Mouse (Mus musculus) embryonic facial prominence, embryonic 12.5 days (tissue): ENCODE results near the gene Tubg1. TPM values are rescaled to one million over a fixed set of nuclear protein-coding genes. Genes with fewer than 3 reads are reported as not detected.
A peak's percentile ranks its signal among the peaks of the same experiment; 100 is the strongest.

Source experiments
- ATAC-seq: fragments of 200-750 bp; cut with Nextera tagmentation; 2 replicates; pipeline ENCODE4 v1.8.0; 2017; ENCODE audit not compliant: insufficient number of reproducible peaks, insufficient read depth, low FRiP score, low TSS enrichment
- H3K27ac ChIP-seq: fragments of 300-500 bp; sonication (generic); 2 replicates; pipeline ENCODE4 v1.5.1; 2016; ENCODE audit warnings: mild to moderate bottlenecking
- H3K27me3 ChIP-seq: fragments of 300-500 bp; sonication (generic); 2 replicates; pipeline ENCODE4 v1.6.1; 2016; ENCODE audit warnings: mild to moderate bottlenecking, moderate library complexity
- H3K36me3 ChIP-seq: fragments of 300-500 bp; sonication (generic); 2 replicates; pipeline ENCODE4 v1.6.1; 2016; ENCODE audit warnings: mild to moderate bottlenecking
- H3K4me1 ChIP-seq: fragments of 300-500 bp; sonication (generic); 2 replicates; pipeline ENCODE4 v1.6.1; 2016
- H3K4me2 ChIP-seq: fragments of 300-500 bp; sonication (generic); replicated peaks from 2 replicates; pipeline ENCODE4 v1.6.1; 2016; ENCODE audit warnings: mild to moderate bottlenecking, moderate library complexity
- H3K4me3 ChIP-seq: fragments of 300-500 bp; sonication (generic); 2 replicates; pipeline ENCODE4 v1.5.1; 2016; ENCODE audit warnings: mild to moderate bottlenecking
- H3K9ac ChIP-seq: fragments of 300-500 bp; sonication (generic); 2 replicates; pipeline ENCODE4 v1.6.1; 2016; ENCODE audit warnings: mild to moderate bottlenecking, moderate library complexity
- H3K9me3 ChIP-seq: fragments of 300-500 bp; sonication (generic); 2 replicates; pipeline ENCODE4 v1.6.1; 2016; ENCODE audit warnings: mild to moderate bottlenecking, moderate library complexity
- WGBS: fragments of 180-500 bp; shearing (Covaris S2); methylation state at CpG from one replicate; pipeline ENCODE4 v1.1.7; 2016; 5-methylcytosine and 5-hydroxymethylcytosine counted together
- polyA plus RNA-seq: library from polyadenylated mRNA; unstranded; fragments of >200 nt; fragmentation: Nextera tagmentation; extraction: Ambion mirVana; gene quantifications from 2 replicates; pipeline ENCODE4 v1.2.1, GENCODE M21; 2016

The Tubg1 gene
- 81.7 and 83.6 TPM in 2 replicates for polyA plus RNA-seq

DNA sequence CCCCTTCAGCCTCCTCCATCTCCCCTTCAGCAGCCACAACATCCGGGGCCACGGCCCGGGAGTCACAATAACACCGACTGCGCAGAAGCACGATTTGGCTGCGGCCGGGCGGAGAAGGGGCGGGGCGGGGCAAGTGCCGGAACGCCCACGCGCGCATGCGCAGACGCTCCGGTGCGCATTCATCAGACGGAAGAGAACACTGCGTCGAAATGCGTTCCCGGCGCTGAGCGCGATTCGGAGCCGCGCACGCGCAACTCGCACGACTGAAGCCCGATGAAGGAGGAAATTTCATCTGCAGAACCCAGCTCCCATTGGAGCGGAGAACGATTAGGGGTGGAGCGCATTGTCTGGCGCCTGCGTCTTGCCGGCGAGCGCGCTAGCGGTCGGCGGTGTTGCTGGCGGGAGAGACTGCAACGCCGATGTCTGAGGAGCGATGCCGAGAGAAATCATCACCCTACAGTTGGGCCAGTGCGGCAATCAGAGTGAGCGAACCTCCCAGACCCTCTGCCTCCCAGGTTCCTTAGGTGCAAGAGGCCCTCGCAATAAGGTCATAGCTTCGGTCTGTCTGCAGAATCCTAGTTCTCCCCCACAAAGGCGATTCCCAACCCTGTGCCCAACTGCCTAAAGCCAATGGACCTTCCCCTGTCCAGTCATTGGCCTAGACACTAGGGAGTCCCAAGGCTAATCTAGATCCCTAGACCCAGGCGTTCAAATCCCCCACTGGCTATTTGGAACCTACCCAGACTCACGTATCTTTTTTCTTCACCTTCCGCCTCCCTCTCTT, at the start of gene Tubg1, which contains the start of gene Retreg3:
Tubg1 (plus strand) TSS at position 178 of the 784 bp plus-strand sequence.
Retreg3 (minus strand) TSS at position 133 of the 784 bp plus-strand sequence.
- Histone ChIP-seq H3K4me2 (peak within 1 kb of the TSS; percentile 96), H3K27ac (peak within 1 kb of the TSS; percentile 86), H3K27me3 (no peaks in the 10 kb centered on the region), H3K36me3 (peaks cover 29% of the 10 kb centered on the region), H3K9me3 (no peaks in the 10 kb centered on the region), H3K4me3 (peak within 1 kb of the TSS; percentile 92), H3K4me1 (peaks cover 27% of the 10 kb centered on the region), H3K9ac (peak within 1 kb of the TSS; percentile 93)
- peak; percentile 92 for ATAC-seq
- under 1% methylated on average over 61 of the region's 61 CpGs for WGBS

DNA sequence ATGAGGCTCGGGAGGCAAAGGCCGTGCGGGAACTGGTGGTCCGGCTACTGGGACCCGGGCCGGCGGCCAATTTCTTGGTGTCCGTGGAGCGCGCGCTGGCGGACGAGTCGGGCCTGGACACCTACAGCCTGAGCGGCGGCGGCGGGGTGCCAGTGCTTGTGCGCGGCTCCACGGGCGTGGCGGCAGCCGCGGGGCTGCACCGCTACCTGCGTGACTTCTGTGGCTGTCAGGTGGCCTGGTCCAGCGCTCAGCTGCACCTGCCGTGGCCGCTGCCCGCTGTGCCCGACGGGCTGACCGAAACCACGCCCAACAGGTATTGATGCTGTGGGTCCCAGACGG, 49.6 kb upstream of the Tubg1 start:
- Histone ChIP-seq H3K4me3 (peak overlapping the region; percentile 72), H3K27me3 (peaks cover 19% of the 10 kb centered on the region), H3K4me2 (peak overlapping the region; percentile 98), H3K36me3 (no peaks in the 10 kb centered on the region), H3K27ac (no peak overlapping the region), H3K9me3 (no peaks in the 10 kb centered on the region), H3K4me1 (peaks cover 6% of the 10 kb centered on the region; the same call in 1 of the 2 replicates), H3K9ac (peak overlapping the region; percentile 69)
- 0 out of 2 replicates have a peak, but pooled peaks have one; percentile 30 for ATAC-seq
- WGBS: under 1% methylated on average over 36 of the region's 36 CpGs

DNA sequence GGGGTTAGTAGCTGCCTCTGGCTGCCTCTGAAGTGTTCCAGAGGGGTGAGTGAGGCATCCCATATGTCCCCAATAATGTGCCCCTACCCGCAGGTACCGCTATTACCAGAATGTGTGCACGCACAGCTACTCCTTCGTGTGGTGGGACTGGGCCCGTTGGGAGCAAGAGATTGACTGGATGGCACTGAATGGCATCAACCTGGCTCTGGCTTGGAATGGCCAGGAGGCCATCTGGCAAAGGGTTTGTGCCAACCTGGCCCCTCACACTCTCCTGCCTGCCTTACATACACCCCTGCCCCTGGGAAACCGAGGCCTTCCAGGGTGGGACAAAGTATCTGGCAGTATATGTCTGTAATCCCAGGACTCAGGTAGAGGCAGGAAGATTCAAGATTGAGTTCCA, 48.8 kb upstream of the Tubg1 start:
- no peaks in the 10 kb centered on the region for H3K36me3 ChIP-seq
- peaks cover 6% of the 10 kb centered on the region; the same call in 1 of the 2 replicates for H3K4me1 ChIP-seq
- no peaks in the 10 kb centered on the region for H3K9me3 ChIP-seq
- peak overlapping the region; percentile 98 for H3K4me2 ChIP-seq
- H3K9ac ChIP-seq: peak overlapping the region; percentile 69; the same call in 1 of the 2 replicates
- 75% methylated on average over 6 of the region's 6 CpGs for WGBS
- H3K27ac ChIP-seq: no peak overlapping the region
- H3K27me3 ChIP-seq: peaks cover 19% of the 10 kb centered on the region
- ATAC-seq: no peak
- H3K4me3 ChIP-seq: 0 out of 2 replicates have a peak overlapping the region, but pooled peaks have one; percentile 72

DNA sequence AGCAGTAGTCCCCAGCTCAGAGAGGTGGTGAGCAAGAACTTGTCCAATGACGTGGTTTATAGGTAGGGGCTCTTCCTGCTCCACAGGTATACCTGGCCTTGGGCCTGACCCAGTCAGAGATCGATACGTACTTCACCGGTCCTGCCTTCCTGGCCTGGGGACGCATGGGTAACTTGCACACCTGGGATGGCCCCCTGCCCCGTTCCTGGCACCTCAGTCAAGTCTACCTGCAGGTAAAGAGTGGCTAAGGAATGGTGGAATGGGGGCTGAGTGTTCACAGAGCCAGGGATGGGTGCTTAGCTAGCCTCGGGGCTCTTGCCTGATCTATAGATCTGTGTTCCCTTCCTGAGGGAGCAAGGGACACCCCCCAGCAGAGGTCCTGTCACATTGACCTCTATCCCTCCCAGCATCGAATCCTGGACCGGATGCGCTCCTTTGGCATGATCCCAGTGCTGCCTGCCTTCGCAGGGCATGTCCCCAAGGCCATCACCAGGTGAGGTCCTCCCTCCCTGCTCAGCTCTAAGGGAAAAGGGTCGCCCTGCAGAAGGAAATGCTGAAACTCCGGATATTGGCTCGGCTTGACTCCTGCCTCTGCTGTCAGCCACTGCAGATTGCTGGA, 47.8 kb upstream of the Tubg1 start:
- Histone ChIP-seq H3K9me3 (no peaks in the 10 kb centered on the region), H3K4me2 (no peak overlapping the region), H3K27me3 (peaks cover 29% of the 10 kb centered on the region), H3K27ac (no peak overlapping the region), H3K9ac (no peak overlapping the region), H3K4me3 (no peak overlapping the region), H3K4me1 (peaks cover 6% of the 10 kb centered on the region; the same call in 1 of the 2 replicates), H3K36me3 (no peaks in the 10 kb centered on the region)
- 74% methylated on average over 14 of the region's 14 CpGs for WGBS
- no peak for ATAC-seq

DNA sequence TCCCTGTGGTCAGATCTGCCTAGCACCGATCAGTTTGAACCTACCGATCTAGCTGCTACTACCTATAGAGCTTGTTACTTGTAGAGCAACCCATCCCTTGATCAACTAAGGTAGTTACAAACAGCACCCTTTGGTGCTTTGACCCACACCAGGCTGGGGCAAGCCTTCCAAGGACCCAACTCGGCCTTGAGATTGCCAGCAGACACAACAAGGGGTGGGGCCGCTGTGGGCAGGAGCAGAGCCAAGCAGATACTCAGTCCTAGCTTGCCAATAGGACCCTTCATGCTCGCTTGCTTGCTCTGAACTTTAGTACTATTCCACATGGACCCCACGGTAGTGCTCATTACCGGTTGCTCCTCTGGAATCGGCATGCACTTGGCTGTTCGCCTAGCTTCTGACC, 41.6 kb upstream of the Tubg1 start, which contains the start of gene Hsd17b1:
Hsd17b1 (plus strand) TSS at position 291 of the 400 bp plus-strand sequence.
- Histone ChIP-seq H3K27ac (no peak within 1 kb of the TSS), H3K36me3 (no peaks in the 10 kb centered on the region), H3K4me2 (no peak within 1 kb of the TSS), H3K9me3 (no peaks in the 10 kb centered on the region), H3K4me1 (peaks cover 7% of the 10 kb centered on the region), H3K4me3 (no peak within 1 kb of the TSS), H3K27me3 (peaks cover 57% of the 10 kb centered on the region), H3K9ac (no peak within 1 kb of the TSS)
- no peak for ATAC-seq
- 69% methylated on average over 9 of the region's 9 CpGs for whole genome bisulfite sequencing

DNA sequence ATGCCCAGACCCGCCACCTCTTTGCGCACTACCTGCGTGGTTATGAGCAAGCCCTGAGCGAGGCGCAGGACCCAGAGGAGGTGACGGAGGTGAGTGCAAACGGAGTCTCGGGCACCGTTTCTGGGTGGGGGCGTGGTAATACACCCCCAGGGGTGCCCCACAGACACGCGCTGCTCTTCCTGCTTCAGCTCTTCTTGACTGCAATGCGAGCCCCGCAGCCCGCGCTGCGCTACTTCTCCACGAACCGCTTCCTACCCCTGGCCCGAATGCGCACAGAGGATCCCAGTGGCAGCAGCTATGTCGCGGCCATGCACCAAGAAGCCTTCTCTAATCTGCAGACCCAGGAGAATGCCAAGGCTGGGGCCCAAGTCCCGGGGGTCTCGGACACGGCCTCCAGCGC, 40.0 kb upstream of the Tubg1 start:
- peak overlapping the region; percentile 4; the same call in 1 of the 2 replicates for H3K4me3 ChIP-seq
- ATAC-seq: no peak
- peak overlapping the region; percentile 32 for H3K4me2 ChIP-seq
- H3K9ac ChIP-seq: no peak overlapping the region
- WGBS: 2% methylated on average over 27 of the region's 27 CpGs
- H3K4me1 ChIP-seq: peaks cover 18% of the 10 kb centered on the region
- H3K27ac ChIP-seq: no peak overlapping the region
- H3K9me3 ChIP-seq: no peaks in the 10 kb centered on the region
- peaks cover 57% of the 10 kb centered on the region for H3K27me3 ChIP-seq
- H3K36me3 ChIP-seq: peaks cover 5% of the 10 kb centered on the region; the same call in 1 of the 2 replicates

DNA sequence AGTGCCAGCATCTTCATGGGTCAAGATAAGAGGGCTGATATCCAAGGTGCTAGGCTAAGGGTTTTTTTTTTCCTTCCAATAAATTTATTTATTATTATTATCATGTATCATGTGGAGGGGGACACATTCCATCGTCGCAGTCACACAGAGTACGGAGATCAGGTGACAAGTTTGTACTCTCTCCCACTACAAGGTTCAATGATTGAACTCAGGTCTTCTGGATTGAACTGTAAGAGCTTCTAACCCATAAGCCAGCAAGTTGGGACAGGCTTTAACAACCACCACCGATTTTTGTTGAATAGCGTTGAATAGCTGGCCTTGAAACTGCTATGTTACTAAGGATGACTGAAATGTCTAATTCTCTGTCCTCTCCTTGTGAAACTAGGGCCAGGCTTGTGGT, 39.3 kb upstream of the Tubg1 start:
- no peak overlapping the region for H3K4me3 ChIP-seq
- peaks cover 57% of the 10 kb centered on the region for H3K27me3 ChIP-seq
- 65% methylated on average over 5 of the region's 5 CpGs for WGBS
- peaks cover 18% of the 10 kb centered on the region for H3K4me1 ChIP-seq
- H3K36me3 ChIP-seq: peaks cover 9% of the 10 kb centered on the region; the same call in 1 of the 2 replicates
- H3K9ac ChIP-seq: no peak overlapping the region
- no peak overlapping the region for H3K4me2 ChIP-seq
- H3K9me3 ChIP-seq: no peaks in the 10 kb centered on the region
- ATAC-seq: no peak
- no peak overlapping the region for H3K27ac ChIP-seq

DNA sequence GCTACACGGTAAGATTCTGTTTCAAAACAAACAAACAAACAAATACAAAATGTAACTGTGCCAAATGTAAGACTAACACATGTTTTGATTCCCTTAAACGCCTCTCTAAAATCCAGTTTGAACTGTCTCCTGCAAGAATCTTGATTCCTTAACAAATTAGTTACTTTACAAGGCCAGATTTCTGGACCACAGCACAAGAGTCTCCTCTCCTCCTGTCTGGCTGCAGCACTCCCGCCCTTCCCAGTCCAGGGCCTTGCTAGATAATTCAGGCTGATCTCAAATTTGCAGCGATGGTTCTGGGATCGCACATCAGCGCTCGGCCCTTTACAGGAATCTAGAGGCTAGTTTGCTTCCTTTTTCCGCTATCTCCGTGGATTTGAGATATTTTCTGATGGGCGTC, 38.1 kb upstream of the Tubg1 start:
- peaks cover 15% of the 10 kb centered on the region for H3K36me3 ChIP-seq
- peak overlapping the region; percentile 84 for H3K27ac ChIP-seq
- peaks cover 27% of the 10 kb centered on the region for H3K4me1 ChIP-seq
- H3K9me3 ChIP-seq: no peaks in the 10 kb centered on the region
- peak overlapping the region; percentile 90 for H3K4me2 ChIP-seq
- peak overlapping the region; percentile 74 for H3K4me3 ChIP-seq
- peak overlapping the region; percentile 88; the same call in 1 of the 2 replicates for H3K9ac ChIP-seq
- H3K27me3 ChIP-seq: peaks cover 50% of the 10 kb centered on the region
- WGBS: 4% methylated on average over 10 of the region's 10 CpGs
- no peak for ATAC-seq

DNA sequence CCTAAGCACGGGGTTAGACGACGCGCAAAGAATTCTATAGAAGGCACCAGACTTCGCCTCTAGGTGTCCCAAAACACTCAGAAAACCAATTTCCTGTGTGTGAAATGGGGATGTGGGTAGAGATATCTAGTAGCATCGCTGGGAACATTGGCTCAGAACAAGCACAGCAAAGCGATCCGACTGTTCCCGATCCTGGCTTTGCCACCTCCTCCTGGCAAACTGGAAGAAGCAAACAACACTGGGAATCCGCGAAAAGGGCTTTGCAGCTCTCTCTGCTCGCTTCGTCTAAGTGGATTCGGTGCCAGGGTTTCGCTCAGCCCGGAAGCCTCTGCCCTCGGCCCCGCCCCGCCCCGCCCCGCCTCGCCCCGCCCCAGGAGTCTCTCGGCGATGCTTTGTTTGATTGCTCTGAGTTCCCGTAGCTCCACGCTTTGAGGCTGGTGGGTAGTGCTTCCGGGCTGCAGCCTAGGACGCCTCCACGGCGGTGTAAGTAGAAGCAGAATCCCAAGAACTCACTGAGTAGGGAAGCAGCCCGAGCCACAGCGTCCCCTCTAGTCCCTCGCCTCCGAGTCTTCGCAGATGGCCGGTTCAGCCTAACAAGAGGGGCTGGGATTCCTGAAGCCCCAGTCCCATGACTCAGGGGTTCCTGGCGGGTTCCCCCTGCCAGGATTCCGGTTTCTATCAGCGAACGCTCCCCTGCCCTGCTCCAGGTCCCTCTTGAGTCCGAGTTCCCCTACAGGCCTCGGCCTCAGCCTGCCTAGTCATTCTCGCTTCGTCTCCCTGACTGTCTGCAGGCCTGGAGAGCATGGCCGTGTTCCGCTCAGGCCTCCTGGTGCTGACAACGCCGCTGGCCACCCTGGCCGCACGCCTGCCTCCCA, 37.3 kb upstream of the Tubg1 start, which contains the start of gene Coasy:
Coasy (plus strand) TSS at position 358 of the 875 bp plus-strand sequence.
- H3K9ac ChIP-seq: peak within 1 kb of the TSS; percentile 88
- peak within 1 kb of the TSS; percentile 74 for H3K4me3 ChIP-seq
- H3K4me1 ChIP-seq: peaks cover 30% of the 10 kb centered on the region
- H3K4me2 ChIP-seq: peak within 1 kb of the TSS; percentile 90
- H3K27ac ChIP-seq: peak within 1 kb of the TSS; percentile 84
- ATAC-seq: peak; percentile 81
- under 1% methylated on average over 51 of the region's 51 CpGs for WGBS
- peaks cover 42% of the 10 kb centered on the region for H3K27me3 ChIP-seq
- H3K36me3 ChIP-seq: peaks cover 15% of the 10 kb centered on the region
- H3K9me3 ChIP-seq: no peaks in the 10 kb centered on the region

DNA sequence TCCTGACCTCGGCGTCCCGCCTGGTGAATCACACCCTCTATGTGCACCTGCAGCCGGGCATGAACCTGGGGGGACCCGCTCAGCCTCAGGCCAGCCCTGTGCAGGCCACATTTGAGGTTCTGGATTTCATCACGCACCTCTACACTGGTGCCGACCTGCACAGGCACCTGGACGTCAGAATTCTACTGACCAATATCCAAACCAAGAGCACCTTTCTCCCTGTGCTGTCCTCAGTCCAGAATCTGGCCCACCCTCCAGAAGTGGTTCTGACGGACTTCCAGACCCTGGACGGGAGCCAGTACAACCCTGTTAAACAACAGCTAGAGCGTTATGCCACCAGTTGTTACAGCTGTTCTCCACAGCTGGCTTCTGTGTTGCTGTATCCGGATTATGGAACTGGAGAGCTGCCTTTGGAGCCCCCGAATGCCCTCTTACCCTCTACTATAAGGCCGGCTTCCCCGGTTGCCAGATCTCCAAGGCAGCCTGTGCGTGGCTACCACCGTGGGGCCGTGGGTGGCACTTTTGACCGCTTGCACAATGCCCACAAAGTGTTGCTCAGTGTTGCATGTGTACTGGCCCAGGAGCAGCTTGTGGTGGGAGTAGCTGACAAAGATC, 36.5 kb upstream of the Tubg1 start:
- Histone ChIP-seq H3K27ac (peak overlapping the region; percentile 84), H3K4me2 (peak overlapping the region; percentile 90), H3K36me3 (peaks cover 15% of the 10 kb centered on the region), H3K4me1 (peaks cover 37% of the 10 kb centered on the region), H3K4me3 (peak overlapping the region; percentile 74), H3K9ac (peak overlapping the region; percentile 88), H3K9me3 (no peaks in the 10 kb centered on the region), H3K27me3 (peaks cover 35% of the 10 kb centered on the region)
- ATAC-seq: peak; percentile 29; the same call in 1 of the 2 replicates
- WGBS: 34% methylated on average over 19 of the region's 19 CpGs
